Mouse (Mus musculus): ENCODE measurements around the gene Fancc.

- TF ChIP-seq CTCF (IDR thresholded peaks at IDR 0.05; ENCODE audit: control insufficient read depth, insufficient read depth, insufficient replicate concordance, low read depth, low read length): no peak
- TF ChIP-seq POLR2A (IDR thresholded peaks at IDR 0.05; ENCODE audit: control insufficient read depth, low read depth, low read length): no peak
Observed at GRCm38 (mm10) chr13:63258167-63258582, 238.9 kb downstream of the Fancc start.

Data from testis, adult 2 months (tissue).